Mouse (Mus musculus) liver, adult (tissue): ENCODE measurements around the gene Mast1.

Source experiments
- GATA4 ChIP-seq: IDR thresholded peaks from 2 replicates; pipeline ENCODE4 v1.6.1; 2014; ENCODE audit warnings: mild to moderate bottlenecking, low read length; ENCODE audit not compliant: insufficient replicate concordance

The Mast1 gene

GRCm38 (mm10) chr8:84878915-84879314 is 58.2 kb downstream of the Mast1 start:
- TF ChIP-seq GATA4 = no peak

- no peak for TF ChIP-seq GATA4
These were observed 59.7 kb downstream of the Mast1 start for GRCm38 (mm10) chr8:84877297-84878035.

GRCm38 (mm10) chr8:84874339-84874738 is 62.8 kb downstream of the Mast1 start:
- no peak for TF ChIP-seq GATA4

- TF ChIP-seq GATA4 = no peak
These were observed 64.1 kb downstream of the Mast1 start for GRCm38 (mm10) chr8:84873016-84873415.

GRCm38 (mm10) chr8:84872309-84872965 is 64.7 kb downstream of the Mast1 start:
- TF ChIP-seq GATA4 = no peak

- no peak for TF ChIP-seq GATA4
These were observed 65.5 kb downstream of the Mast1 start, which contains the start of gene Syce2 for GRCm38 (mm10) chr8:84871376-84872308. Syce2 (plus strand) TSS chr8:84872111.
